Mouse (Mus musculus) midbrain, embryonic 11.5 days (tissue): ENCODE data around the gene Wdr77. TPM values are rescaled to one million over a fixed set of nuclear protein-coding genes. Genes with fewer than 3 reads are reported as not detected.
"Not testable (repeated sequence)": the region's sequence is repeated elsewhere in the genome, so short reads cannot be mapped to it uniquely, and the experiment has no call there.

Experiments used
- ATAC-seq: fragments of 200-750 bp; cut with Nextera tagmentation; 2 replicates; pipeline ENCODE4 v1.8.0; 2017; ENCODE audit warnings: moderate TSS enrichment, moderate library complexity; ENCODE audit not compliant: low FRiP score
- DNase-seq: peaks from one replicate; pipeline ENCODE4 v3.0.0; 2015; ENCODE audit warnings: low spot score; ENCODE audit errors: missing footprints
- H3K27ac ChIP-seq: fragments of 300-500 bp; sonication (generic); 2 replicates; pipeline ENCODE4 v1.5.1; 2014; ENCODE audit warnings: low read depth, low read length
- H3K27me3 ChIP-seq: fragments of 300-500 bp; sonication (generic); 2 replicates; pipeline ENCODE4 v1.6.1; 2014; ENCODE audit warnings: mild to moderate bottlenecking, low read length, moderate library complexity, mixed read lengths; ENCODE audit not compliant: control insufficient read depth, insufficient read depth
- H3K36me3 ChIP-seq: fragments of 300-500 bp; sonication (generic); 2 replicates; pipeline ENCODE4 v1.6.1; 2014; ENCODE audit warnings: mild to moderate bottlenecking, low read length, moderate library complexity, mixed read lengths; ENCODE audit not compliant: control insufficient read depth, insufficient read depth
- H3K4me1 ChIP-seq: fragments of 300-500 bp; sonication (generic); 2 replicates; pipeline ENCODE4 v1.6.1; 2014; ENCODE audit warnings: low read length; ENCODE audit not compliant: control insufficient read depth, insufficient read depth
- H3K4me2 ChIP-seq: fragments of 300-500 bp; sonication (generic); 2 replicates; pipeline ENCODE4 v1.6.1; 2014; ENCODE audit warnings: mild to moderate bottlenecking, moderate library complexity
- H3K4me3 ChIP-seq: fragments of 300-500 bp; sonication (generic); 2 replicates; pipeline ENCODE4 v1.5.1; 2014; ENCODE audit warnings: low read depth, low read length
- H3K9ac ChIP-seq: fragments of 300-500 bp; sonication (generic); 2 replicates; pipeline ENCODE4 v1.6.1; 2014; ENCODE audit warnings: low read length
- H3K9me3 ChIP-seq: fragments of 300-500 bp; sonication (generic); 2 replicates; pipeline ENCODE4 v1.6.1; 2016; ENCODE audit warnings: low read length; ENCODE audit not compliant: control insufficient read depth
- WGBS: fragments of 180-500 bp; shearing (Covaris S2); extraction: QIAGEN DNeasy Blood & Tissue Kit; methylation state at CpG from one replicate; pipeline ENCODE4 v1.1.7; 2014; 5-methylcytosine and 5-hydroxymethylcytosine counted together
- polyA plus RNA-seq: library from polyadenylated mRNA; unstranded; fragments of >200 nt; fragmentation: Nextera tagmentation; extraction: Ambion mirVana; gene quantifications from 2 replicates; pipeline ENCODE4 v1.2.1, GENCODE M21; 2014

Gene Wdr77
- polyA plus RNA-seq, 1 experiment from 2014 or later, result 136 TPM

GRCm38 (mm10) chr3:106003360-106003759, 44.2 kb downstream of the Wdr77 start:
- not testable (repeated sequence) for H3K9me3 ChIP-seq, H3K4me1 ChIP-seq, H3K9ac ChIP-seq, H3K36me3 ChIP-seq, H3K4me2 ChIP-seq, H3K27ac ChIP-seq, ATAC-seq, DNase-seq, H3K4me3 ChIP-seq, H3K27me3 ChIP-seq
- 74% methylated on average over 10 of the region's 10 CpGs for WGBS

DNA sequence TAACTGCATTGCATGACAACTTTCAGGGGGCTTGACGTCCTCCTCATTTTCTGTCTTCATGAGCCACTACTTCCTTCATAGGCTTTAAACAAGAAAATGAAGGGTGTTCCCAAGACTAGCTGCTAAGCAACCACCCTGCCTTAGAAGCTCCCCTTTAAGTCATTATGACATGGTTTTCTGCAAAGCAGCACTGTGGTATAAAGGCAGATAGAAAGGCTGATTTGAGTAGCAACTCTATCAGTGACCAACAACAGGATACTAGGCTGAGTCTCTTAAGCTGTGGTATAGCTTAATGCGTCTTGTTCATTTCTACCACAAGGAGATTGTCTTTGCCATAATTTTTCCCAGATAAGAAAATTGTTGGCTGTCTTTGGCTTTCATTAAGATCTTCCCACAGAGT, 55.4 kb downstream of the Wdr77 start, which contains the start of gene Pifo:
Gene Pifo, minus strand, starts transcription at position 101 of the 400 bp plus-strand sequence.
- Histone ChIP-seq H3K9me3 (no peaks in the 10 kb centered on the region), H3K4me1 (no peaks in the 10 kb centered on the region), H3K36me3 (no peaks in the 10 kb centered on the region), H3K4me3 (no peak within 1 kb of the TSS), H3K4me2 (no peak within 1 kb of the TSS), H3K27ac (no peak within 1 kb of the TSS), H3K9ac (no peak within 1 kb of the TSS), H3K27me3 (no peaks in the 10 kb centered on the region)
- ATAC-seq (no peak), DNase-seq (no peak)
- WGBS, result 89% methylated on average over 2 of the region's 2 CpGs

Other genes with a start within 250 kb of the Wdr77 start
- gene Rap1a, start 158.0 kb upstream of the Wdr77 start, polyA plus RNA-seq, result 87.0 and 91.8 TPM in 2 replicates
- gene Adora3, start 88.5 kb upstream of the Wdr77 start, polyA plus RNA-seq, result not detected in 2 replicates
- not detected in 2 replicates for gene Tmigd3, start 88.5 kb upstream of the Wdr77 start, polyA plus RNA-seq
- gene I830077J02Rik, start 26.7 kb upstream of the Wdr77 start, polyA plus RNA-seq, result 0.63 and 0.83 TPM in 2 replicates
- 566 and 581 TPM in 2 replicates for gene Atp5f1, start 730 bp downstream of the Wdr77 start, polyA plus RNA-seq
- 2.6 and 4.3 TPM in 2 replicates for gene Ovgp1, start 14.3 kb downstream of the Wdr77 start, polyA plus RNA-seq
- 0.20 TPM in 1 of 2 replicates, not detected in the other for gene Pifo, start 55.3 kb downstream of the Wdr77 start, polyA plus RNA-seq
- gene Chil5, start 73.4 kb downstream of the Wdr77 start, polyA plus RNA-seq, result not detected in 2 replicates
- not detected in 2 replicates for gene Chia1, start 153.9 kb downstream of the Wdr77 start, polyA plus RNA-seq
- not detected in 2 replicates for gene Chil3, start 208.2 kb downstream of the Wdr77 start, polyA plus RNA-seq